Mouse (Mus musculus): ENCODE data around the gene Tcam1.

Tcam1 gene

DNA sequence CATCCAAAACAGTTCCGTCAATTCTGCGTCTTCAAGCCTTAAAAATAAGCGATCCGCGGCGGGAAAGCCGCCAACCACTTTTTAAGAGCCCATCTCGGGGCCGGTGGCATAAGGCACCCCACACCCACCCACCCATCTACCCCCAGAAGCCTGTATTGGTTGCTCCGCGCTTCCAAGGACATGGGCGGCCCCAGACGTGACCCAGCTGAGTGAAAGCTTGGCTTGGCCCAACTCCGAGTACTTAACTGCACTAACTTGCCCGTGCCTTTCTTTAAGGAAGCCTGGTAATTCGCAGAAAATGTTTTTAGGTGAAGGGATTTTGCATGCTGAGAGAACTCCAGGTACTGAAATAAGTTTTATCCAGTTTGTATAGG is 3.2 kb upstream of the Tcam1 start:
- no peak for DNase-seq (ENCODE audit: low read depth, low spot score)

DNA sequence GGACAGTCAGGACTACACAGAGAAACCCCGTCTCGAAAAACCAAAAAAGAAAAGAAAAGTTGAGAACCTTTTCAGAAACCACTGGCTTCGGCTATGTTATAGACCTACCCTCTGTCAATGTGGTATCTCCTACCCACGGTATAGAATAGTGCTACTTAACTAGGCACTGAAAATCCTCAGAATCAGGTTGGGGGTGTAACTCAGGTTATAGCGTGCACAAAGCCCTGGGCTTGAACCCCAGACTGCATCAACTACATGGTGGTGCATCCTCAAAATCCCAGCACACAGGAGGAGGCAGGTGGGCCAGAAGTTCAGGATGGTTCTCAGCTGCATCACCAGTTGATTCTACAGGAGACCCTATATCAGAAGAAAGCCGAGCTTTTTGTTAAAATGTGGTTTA is 2.7 kb upstream of the Tcam1 start:
- no peak for DNase-seq (ENCODE audit: low read depth, low spot score)

DNA sequence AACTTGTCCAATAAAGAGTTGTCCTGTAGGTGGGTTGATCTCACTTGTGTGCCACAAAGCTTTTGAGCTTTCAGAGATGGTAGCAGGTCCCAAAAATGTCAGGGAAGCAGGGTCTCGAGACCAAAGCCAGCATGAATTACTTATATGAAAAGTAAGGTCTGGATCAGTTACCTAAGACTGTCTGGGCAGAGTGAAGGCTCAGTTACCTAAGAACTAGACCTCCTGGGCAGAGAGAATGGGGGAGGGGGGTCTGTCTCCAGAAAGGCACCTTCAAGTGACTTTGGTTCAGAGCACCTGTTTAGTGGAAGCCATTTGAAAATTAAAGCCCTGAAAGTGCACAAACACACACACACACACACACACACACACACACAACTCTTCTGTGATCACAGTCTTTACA is 2.1 kb upstream of the Tcam1 start:
- DNase-seq (ENCODE audit: low read depth, low spot score), result no peak

DNA sequence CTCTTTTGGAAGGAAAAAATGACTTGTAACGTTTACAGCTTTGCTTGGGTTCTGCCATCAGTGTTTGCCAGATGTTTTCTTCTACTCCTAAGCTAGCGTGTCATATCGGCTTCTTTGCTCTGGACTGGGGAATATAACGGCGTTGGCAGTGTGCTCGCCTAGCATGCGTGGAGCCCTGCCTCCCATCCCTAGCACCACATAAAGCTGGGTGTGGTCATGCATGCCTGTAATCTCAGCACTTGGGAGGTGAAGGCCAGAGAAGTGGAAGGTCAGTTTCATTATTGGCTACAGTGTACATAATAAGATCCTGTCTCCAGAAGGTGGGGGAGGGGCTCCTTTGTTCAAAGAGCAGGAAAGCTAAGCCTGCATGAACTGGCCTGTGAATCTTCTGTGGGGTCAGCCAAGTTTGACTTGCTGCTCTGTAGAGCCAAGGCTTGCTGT is 1.5 kb upstream of the Tcam1 start:
- DNase-seq (ENCODE audit: low read depth, low spot score), result peak; percentile 52

DNA sequence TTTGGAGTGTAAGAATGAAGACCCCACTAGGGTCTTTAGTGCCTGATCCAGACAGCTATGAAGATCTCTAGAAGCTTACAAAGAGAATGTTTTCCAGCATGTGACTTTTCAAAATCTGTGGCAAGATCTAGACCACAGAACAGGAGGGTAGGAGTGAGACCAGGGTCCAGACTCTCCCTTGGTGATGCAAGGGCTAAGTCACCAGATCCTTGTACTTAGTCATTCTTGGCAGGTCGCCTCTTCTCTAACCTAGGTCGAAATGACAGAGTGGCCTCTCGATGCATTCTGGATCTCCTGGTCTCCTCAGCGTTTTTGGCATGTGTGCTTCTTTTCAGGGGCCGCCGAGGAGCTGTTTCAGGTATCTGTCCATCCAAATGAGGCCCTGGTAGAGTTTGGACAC is 6.0 kb downstream of the Tcam1 start:
- DNase-seq (ENCODE audit: low read depth, low spot score), result no peak

DNA sequence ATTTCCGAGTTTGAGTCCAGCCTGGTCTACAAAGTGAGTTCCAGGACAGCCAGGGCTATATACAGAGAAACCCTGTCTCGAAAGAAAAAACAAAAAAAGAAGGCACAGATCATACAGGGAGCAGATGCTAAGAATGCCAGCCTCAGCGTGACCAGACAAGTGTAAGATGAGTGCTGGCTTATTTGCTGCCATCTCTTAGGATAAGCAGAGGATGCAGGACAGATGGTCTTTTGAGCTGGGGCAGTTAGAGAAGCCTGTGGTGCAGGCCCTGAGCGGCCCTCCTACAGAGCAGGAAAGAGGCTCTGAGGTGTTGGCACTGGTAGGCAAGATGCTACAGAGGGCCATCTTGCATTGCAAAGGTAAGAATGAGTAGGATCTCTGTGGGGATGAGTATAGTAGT is 6.9 kb downstream of the Tcam1 start:
- DNase-seq (ENCODE audit: low read depth, low spot score), result no peak

DNA sequence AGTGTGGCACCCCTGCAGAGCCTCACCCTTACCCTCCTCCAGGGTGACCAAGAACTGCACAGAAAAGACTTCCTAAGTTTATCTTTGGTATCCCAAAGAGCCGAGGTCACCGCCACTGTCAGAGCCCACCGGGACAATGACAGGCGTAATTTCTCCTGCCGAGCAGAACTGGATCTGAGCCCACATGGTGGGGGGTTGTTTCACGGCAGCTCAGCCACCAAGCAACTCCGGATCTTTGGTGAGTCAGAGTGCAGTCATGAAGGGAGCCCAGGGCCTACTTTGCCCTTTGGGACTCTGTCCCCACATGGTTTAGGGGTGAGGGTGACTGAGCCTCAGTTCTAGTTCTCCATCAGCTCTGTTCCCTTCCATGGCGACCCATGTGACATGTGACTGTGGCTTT is 7.7 kb downstream of the Tcam1 start:
- DNase-seq (ENCODE audit: low read depth, low spot score), result no peak

DNA sequence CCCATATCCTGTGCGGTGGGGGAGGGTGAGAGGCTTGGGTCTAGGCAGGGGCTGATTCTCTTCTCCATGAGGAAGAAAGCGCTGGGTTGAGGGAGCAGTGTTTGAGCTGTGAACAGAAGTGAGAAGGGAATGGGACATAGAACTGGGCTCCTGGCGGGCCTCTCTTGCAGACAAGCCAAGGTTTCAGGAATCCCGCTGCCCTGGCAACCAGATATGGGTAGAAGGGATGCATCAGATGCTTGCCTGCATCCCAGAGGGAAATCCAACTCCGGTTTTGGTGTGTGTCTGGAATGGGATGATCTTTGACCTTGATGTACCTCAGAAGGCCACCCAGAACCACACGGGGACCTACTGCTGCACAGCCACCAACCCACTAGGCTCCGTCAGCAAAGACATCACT is 9.7 kb downstream of the Tcam1 start:
- no peak for DNase-seq (ENCODE audit: low read depth, low spot score)

DNA sequence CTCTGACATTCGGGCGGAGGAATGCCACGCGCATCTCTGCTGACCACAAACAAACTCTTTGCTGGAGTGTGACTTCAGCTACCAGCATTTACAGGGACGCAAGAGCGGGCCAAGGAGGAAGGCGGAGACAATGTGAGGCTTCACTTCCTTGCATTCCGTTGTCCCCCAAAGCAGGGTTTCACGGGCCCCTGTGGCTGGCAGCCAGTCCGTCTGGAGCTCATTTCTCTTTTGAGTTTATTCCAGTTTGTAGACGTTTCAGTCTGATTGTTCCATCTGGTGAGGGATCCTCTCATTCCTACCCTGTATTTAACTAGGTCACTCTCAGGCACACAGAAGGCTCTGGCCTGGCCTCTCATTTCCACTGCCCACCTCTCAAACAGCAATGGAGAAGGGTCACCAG is 10.5 kb downstream of the Tcam1 start:
- no peak for DNase-seq (ENCODE audit: low read depth, low spot score)

DNA sequence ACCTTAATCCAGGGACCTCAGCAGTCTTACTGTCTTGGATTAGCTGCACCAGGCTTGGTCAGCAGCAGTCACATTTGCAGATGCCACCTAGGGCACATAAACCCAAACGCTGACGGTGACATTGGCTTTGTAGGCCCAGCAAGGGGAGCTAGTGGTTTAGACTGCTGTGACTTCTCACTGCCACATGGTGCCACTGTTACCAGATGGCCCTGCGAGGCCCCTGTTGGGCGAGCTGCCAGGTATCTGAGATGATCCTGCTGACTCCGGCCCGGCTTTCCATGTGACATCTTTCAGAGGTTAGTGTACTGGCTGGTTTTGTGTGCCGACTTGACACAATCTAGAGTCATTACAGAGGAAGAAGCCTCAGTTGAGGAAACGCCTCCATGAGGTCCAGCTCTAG is 12.9 kb downstream of the Tcam1 start:
- DNase-seq (ENCODE audit: low read depth, low spot score), result peak; percentile 86

DNA sequence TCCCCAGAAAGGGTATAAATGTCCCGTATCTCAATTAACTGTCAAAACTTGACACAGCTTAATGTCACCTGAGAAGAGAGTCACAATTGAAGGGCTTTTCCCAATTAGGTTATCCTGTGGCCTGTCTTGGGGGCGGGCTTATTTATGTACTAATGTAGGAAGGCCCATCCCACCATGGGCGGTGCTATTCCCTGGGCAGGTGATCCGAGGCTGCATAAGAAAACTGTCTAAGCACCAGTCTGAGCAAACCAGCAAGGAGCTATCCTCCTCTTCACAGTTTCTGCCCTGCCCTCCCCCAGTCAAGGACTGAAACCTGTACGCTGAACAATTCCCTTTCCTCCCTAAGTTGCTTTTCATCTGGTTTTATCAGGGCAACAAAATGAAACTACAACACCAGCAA is 13.9 kb downstream of the Tcam1 start:
- no peak for DNase-seq (ENCODE audit: low read depth, low spot score)

DNA sequence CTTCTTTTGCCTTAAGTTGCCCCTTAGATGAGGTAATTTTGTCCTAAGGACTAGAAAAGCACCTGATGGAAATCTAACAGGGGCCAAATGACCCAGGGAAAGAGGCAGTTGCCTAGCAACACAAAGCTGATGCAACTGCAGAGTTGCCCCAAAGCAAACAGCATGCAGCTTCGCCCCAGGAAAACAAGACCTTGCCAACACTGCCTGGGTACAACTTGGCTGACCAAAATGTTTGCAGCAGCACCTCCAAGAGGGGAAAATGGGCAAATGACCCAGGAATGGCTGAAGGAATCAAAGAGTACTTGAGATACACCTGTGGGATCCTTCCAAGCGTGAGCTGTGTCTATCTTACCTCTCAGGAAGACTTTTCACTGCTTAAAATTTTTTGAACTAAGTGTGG is 15.4 kb downstream of the Tcam1 start:
- DNase-seq (ENCODE audit: low read depth, low spot score), result no peak

DNA sequence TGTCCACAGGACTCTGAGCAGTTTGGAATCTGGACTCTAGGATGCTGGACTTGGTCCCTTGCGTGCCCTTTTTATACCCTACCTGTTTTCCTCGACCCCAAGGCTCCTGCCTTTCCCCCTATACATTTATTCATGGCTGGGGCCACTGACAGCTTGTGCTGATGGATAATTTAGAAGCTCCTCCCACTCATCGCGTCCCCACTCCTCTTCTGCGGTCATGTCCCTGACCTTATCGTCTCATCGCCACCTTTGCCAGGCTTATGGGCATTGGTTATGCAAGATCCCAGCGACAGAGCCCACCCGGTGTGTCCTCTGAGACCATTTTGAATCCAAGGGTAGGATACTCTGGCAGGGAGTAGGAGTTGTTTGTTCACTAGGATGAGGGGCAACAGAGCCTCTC is 25.3 kb downstream of the Tcam1 start, which contains the start of gene Gh:
Gene Gh (minus strand): TSS at position 101 of the 400 bp plus-strand sequence.
- DNase-seq (ENCODE audit: low read depth, low spot score), result no peak

DNA sequence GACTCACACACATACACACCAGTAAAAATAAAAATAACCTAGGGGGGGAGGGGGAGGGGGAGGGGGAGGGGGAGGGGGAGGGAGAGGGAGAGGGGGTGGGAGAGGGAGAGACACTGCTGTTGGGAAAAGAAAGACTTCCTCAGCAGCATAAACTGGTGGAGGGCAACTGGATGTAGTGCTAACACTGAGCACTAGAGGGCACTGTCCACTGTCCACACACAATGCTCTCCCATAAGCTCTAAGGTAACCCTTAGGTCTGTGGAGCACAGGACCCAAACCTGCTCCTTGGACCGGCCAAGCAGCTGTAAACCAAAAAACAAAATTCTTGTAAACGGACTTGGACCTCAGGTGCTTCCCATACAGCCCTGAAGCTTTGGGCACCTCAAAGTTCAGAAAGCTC is 26.2 kb downstream of the Tcam1 start:
- DNase-seq (ENCODE audit: low read depth, low spot score), result peak; percentile 70

DNA sequence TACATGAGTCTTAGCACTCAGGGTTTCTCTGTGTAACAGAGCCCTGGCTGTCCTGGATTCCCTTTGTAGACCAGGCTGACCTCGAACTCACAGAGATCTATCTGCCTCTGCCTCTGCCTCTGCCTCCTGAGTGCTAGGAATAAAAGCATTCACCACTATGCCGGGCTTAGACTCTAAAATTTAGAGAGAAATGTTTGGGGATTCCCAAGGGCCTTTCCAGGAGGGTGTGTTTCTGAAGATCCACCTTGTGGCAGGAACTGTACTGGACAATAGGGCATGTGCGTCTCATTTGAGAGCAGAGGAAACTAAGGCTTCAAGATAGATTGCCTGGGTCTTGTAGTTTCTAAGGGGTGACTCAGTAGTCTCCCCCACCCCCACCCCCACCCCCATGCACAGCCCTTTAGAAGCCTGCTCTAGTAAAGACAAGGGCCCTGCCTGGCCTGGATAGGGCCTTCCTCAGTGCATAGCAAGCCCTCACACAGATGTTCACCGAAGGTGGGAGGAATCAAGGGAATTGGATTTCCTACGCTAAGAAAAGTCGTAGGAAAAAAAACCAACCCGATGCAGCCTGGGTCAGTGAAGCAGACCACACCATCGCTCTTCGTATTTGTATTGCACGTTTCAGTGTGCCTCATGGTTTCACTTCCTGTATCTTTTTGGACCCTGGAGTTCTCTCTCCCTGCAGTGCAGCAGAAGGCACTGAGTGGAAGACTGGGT is 29.0 kb downstream of the Tcam1 start:
- DNase-seq (ENCODE audit: low read depth, low spot score), result no peak

DNA sequence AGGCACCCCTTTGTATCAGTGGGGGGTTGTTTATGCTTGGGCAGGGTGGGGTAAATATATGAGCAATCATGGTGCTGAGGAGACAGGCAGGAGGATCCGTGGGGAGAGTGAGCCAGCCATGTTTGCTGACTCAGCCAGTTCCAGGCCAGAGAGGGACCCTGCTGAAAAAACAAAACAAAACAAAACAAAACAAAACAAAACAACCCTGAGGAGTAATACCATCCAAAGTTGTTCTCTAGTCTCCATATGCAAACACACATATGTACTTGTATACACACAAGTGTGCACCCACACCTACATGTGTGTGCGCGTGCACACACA is 29.6 kb downstream of the Tcam1 start:
- no peak for DNase-seq (ENCODE audit: low read depth, low spot score)

DNA sequence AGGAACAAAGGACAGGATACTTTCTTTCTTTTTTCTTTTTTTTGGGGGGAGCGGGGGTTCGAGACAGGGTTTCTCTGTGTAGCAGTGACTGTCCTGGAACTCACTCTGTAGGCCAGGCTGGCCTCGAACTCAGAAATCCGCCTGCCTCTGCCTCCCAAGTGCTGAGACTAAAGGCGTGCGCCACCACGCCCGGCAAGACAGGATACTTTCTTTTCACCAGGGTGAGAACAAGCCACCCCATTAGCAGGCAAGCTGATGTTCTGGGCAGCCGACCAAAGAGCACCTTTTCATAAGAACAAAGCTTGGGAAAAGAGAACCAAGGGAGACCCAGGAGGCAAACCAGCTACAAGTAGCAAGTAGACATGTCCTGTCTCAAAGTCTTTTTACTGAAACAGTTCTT is 30.3 kb downstream of the Tcam1 start:
- DNase-seq (ENCODE audit: low read depth, low spot score), result no peak

DNA sequence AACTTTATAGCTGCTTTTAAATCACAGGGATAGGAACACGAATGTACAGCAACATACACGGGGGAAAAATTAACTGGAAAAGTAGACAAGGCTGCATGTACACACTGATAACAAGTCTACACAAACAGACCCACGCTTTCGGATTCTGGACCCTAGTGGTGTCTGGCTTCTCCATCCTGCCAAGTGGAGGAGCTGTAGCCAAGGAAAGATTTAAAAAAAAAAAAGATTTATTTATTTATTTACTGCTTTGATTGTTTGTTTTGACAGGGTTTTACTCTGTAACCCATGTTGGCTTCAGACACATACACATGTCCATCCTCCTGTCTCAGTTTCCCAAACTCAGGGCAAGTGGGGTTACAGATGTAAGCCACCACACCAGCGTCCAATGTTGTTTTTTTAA is 31.0 kb downstream of the Tcam1 start:
- DNase-seq (ENCODE audit: low read depth, low spot score), result no peak

DNA sequence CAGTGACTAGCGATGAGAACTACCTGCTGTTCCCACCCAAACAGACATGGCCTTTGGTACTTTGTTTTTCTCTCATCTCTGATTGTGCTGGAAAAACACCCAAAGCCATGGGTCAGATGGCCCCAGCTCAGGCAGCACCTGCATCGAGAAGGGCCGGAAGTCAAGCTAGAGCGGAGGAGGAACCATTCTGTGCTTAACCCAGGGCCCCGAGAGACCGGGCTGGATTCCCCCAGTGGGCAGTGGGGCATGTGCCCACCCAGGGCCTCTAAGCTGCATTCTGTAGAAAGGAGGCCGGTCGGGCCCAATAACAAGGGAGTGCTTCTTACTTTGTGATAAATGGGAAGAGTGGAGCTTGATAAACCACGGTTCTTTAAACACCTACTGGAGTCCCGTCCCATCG is 31.7 kb downstream of the Tcam1 start:
- no peak for DNase-seq (ENCODE audit: low read depth, low spot score)

DNA sequence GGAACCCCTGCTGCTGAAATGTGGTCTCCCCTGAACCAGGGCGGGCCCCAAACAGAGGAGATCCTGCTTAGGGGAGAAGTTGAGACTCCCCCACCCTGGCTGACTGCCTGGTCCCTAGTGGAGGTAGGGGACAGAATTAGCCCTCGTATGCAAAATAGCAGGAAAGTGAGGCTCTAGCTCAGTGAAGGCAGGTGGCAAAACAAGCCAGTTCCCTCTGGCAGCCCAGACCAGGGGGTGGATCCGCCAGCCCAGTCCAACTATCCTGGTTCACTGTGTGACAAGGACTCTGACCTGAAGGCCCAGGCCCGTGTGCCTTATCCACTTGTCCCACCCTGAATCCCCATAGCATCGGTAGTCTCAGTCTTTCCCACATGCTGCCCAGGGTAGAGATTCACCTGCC is 33.7 kb downstream of the Tcam1 start:
- DNase-seq (ENCODE audit: low read depth, low spot score), result no peak

DNA sequence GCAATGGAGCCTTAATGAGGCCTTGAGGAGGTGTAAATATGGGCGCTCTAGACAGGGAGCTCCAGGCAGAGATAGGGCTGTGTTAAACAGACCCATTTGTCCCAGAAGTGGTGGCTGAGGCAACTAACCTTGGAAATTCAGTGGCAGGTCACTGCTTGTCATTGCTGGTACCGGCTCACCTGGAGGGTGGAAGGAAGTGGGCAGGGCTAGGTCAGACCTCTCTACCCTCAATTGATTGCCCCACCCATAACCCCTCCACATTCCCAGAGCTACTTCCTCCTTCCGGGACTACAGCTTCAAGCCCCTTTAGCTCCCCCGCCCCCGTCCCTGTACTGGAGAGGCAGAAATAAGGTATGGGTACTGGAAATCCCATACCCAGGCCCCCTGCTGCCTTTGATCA is 37.1 kb downstream of the Tcam1 start:
- DNase-seq (ENCODE audit: low read depth, low spot score), result no peak

DNA sequence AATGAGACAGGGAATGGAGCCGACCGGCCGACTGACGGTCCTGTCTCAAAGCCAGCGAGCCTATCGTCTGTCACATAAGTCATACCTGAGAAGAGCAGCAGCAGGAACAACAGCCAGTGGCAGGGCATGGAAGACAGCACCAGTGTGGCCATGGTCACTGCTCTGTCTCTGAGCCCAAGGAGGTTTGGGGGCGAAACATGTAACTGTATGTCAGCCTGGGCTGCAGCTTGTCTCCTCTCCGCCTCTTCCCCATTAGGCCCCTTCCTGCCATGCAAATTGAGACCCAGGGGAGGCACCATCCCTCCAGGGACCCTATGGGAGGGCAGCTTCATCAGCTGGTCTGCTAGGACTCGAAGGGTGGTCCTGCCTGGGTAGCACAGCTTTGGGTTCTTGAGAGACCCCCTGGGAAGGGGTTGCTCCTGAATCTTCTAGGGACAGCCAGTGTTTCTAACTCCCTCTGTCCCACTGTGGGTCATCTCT is 37.9 kb downstream of the Tcam1 start, which contains the start of gene Cd79b:
Gene Cd79b (minus strand): TSS at position 430 of the 480 bp plus-strand sequence.
- DNase-seq (ENCODE audit: low read depth, low spot score), result no peak

DNA sequence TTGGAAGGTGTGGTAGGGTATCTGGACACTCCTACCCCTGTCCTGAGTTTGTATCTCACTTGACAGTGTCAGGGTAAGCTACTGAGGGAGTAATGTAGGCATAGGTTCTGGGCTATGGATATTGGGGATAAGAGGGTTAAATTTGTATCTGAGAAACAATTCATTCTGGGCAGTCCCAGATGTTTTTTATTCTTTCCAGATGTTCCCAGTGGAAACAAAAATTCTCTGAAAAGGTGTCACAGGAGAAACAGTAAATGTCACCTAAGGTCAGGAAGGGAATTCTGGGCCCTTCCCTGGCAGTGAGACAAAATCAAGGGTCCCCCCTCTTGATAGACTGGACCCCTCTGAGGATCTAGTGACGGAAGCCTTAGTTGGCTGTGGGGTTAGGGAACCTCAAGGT is 39.9 kb downstream of the Tcam1 start:
- no peak for DNase-seq (ENCODE audit: low read depth, low spot score)

DNA sequence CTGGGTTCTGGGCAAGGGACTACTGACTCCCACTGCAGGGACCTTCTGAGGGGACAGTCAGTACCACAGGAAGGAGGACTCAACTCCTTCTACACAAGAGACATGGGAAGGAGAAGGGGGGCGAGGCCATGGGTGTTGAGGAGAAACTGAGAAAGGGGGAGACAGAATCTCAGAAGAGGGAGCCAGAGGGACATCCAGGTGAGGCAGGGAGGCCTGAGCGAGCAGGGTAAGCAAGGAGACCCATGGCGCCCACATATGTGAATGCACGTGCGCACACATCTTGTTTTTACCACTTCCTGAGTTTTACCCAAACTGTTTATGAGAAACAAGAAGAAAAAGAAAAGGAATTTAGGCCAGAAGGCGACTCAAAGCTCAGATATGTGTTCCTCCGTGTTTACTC is 41.3 kb downstream of the Tcam1 start:
- DNase-seq (ENCODE audit: low read depth, low spot score), result no peak

Measured in skeletal muscle tissue, adult 2 months (tissue).